Mouse (Mus musculus) spleen, adult 2 months (tissue): ENCODE measurements around the gene Adh6b.

Source experiments
- CTCF ChIP-seq: fragments of 200-500 bp; IDR thresholded peaks from 2 replicates; pipeline ENCODE4 v1.5.1; 2011; ENCODE audit warnings: mild to moderate bottlenecking, inconsistent platforms; ENCODE audit not compliant: insufficient read depth, insufficient read length, insufficient replicate concordance; ENCODE audit errors: extremely low read depth
- POLR2A ChIP-seq: fragments of 200-500 bp; IDR thresholded peaks from 2 replicates; pipeline ENCODE4 v1.6.1; 2011; ENCODE audit warnings: low read depth, low read length, inconsistent platforms

DNA sequence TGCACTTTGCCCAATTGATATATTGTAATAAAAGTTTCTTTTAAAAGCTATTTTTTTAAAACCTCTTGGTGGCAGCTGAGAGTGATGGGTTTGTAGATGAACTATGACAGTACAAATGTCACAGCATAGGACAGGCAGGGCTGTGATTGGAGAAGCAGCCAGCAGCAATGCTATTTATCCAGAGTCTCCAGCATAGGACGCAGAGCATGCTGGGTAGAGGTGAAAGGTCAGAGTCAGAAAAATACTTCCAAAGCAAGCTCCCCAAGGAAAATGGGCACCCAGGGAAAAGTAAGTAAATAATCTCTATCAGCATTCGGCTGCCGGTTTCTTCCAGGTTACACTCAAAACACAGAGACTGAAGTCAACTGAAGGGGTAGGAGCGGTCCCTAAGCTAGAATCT, 32.3 kb downstream of the Adh6b start:
- TF ChIP-seq CTCF: no peak
- TF ChIP-seq POLR2A: no peak
